Mouse (Mus musculus) heart, embryonic 11.5 days (tissue): ENCODE measurements around the gene Dut. TPM values are rescaled to one million over a fixed set of nuclear protein-coding genes. Genes with fewer than 3 reads are reported as not detected.
"Not testable (repeated sequence)": the region's sequence is repeated elsewhere in the genome, so short reads cannot be mapped to it uniquely, and the experiment has no call there.

ENCODE experiments used
- ATAC-seq: fragments of 200-750 bp; cut with Nextera tagmentation; replicated peaks from 2 replicates; pipeline ENCODE4 v1.8.0; 2017; ENCODE audit warnings: moderate library complexity; ENCODE audit not compliant: insufficient number of reproducible peaks, low FRiP score, low TSS enrichment
- H3K27ac ChIP-seq: fragments of 300-500 bp; sonication (generic); 2 replicates; pipeline ENCODE4 v1.5.1; 2014; ENCODE audit warnings: mild to moderate bottlenecking, low read depth, low read length
- H3K27me3 ChIP-seq: fragments of 300-500 bp; sonication (generic); 2 replicates; pipeline ENCODE4 v1.6.1; 2014; ENCODE audit warnings: mild to moderate bottlenecking, low read length, mixed read lengths; ENCODE audit not compliant: control insufficient read depth, insufficient read depth
- H3K36me3 ChIP-seq: fragments of 300-500 bp; sonication (generic); 2 replicates; pipeline ENCODE4 v1.6.1; 2014; ENCODE audit warnings: mild to moderate bottlenecking, low read length, moderate library complexity, mixed read lengths; ENCODE audit not compliant: control insufficient read depth, insufficient read depth
- H3K4me1 ChIP-seq: fragments of 300-500 bp; sonication (generic); 2 replicates; pipeline ENCODE4 v1.6.1; 2014; ENCODE audit warnings: low read length; ENCODE audit not compliant: control insufficient read depth, insufficient read depth
- H3K4me2 ChIP-seq: fragments of 300-500 bp; sonication (generic); 2 replicates; pipeline ENCODE4 v1.6.1; 2014; ENCODE audit warnings: mild to moderate bottlenecking, moderate library complexity
- H3K4me3 ChIP-seq: fragments of 300-500 bp; sonication (generic); 2 replicates; pipeline ENCODE4 v1.5.1; 2014; ENCODE audit warnings: low read depth, low read length
- H3K9ac ChIP-seq: fragments of 300-500 bp; sonication (generic); 2 replicates; pipeline ENCODE4 v1.6.1; 2014; ENCODE audit warnings: mild to moderate bottlenecking, low read depth, low read length, moderate library complexity
- H3K9me3 ChIP-seq: fragments of 300-500 bp; sonication (generic); replicated peaks from 2 replicates; pipeline ENCODE4 v1.6.1; 2016; ENCODE audit warnings: low read length; ENCODE audit not compliant: control insufficient read depth
- WGBS: fragments of 180-500 bp; shearing (Covaris S2); extraction: QIAGEN DNeasy Blood & Tissue Kit; methylation state at CpG from one replicate; pipeline ENCODE4 v1.1.7; 2014; ENCODE audit not compliant: insufficient replicate concordance; 5-methylcytosine and 5-hydroxymethylcytosine counted together
- polyA plus RNA-seq: library from polyadenylated mRNA; unstranded; fragments of >200 nt; fragmentation: Nextera tagmentation; extraction: Ambion mirVana; gene quantifications from 2 replicates; pipeline ENCODE4 v1.2.1, GENCODE M21; 2014

Dut gene
- polyA plus RNA-seq, 1 experiment from 2014 or later: 156 TPM

GRCm38 (mm10) chr2:125263056-125263455 lies 16.1 kb downstream of the Dut start:
- Histone ChIP-seq H3K4me3 (no peak overlapping the region), H3K9me3 (no peaks in the 10 kb centered on the region), H3K27ac (no peak overlapping the region), H3K4me2 (no peak overlapping the region), H3K9ac (no peak overlapping the region), H3K4me1 (0 out of 2 replicates have a peak, but pooled peaks cover 3% of the 10 kb centered on the region), H3K27me3 (no peaks in the 10 kb centered on the region), H3K36me3 (peaks cover 6% of the 10 kb centered on the region)
- 18% methylated on average over 5 of the region's 5 CpGs for WGBS
- no peak for ATAC-seq

DNA sequence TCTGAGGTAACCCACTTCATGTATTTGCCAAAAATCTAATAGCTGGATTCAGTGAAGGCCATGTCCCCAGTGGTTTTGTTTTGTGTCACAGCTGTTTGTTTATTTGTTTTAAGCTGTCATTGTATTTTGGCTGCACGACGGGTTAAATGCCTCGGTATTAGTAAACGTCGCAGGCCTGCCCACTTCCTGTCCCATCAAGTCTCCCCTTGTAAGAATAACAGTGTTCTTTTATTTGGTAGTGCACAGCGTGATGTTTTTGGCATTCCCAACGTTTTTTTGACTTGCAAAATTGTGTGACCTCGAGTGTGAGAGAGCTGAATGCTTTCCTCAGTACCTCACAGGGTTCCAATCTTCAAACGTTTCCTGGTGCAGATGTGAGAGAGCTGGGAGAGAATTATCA lies 16.8 kb downstream of the Dut start:
- Histone ChIP-seq H3K27ac (no peak overlapping the region), H3K4me1 (0 out of 2 replicates have a peak, but pooled peaks cover 3% of the 10 kb centered on the region), H3K9ac (no peak overlapping the region), H3K36me3 (0 out of 2 replicates have a peak, but pooled peaks cover 3% of the 10 kb centered on the region), H3K4me2 (no peak overlapping the region), H3K9me3 (no peaks in the 10 kb centered on the region), H3K27me3 (no peaks in the 10 kb centered on the region), H3K4me3 (no peak overlapping the region)
- WGBS: 15% methylated on average over 9 of the region's 9 CpGs
- ATAC-seq: no peak

- 0 out of 2 replicates have a peak, but pooled peaks cover 3% of the 10 kb centered on the region for H3K4me1 ChIP-seq
- ATAC-seq: no peak
Measured at GRCm38 (mm10) chr2:125268876-125269275, 21.9 kb downstream of the Dut start.

GRCm38 (mm10) chr2:125275617-125276016 lies 28.6 kb downstream of the Dut start:
- no peak for ATAC-seq
- 59% methylated on average over 5 of the region's 5 CpGs for WGBS
- H3K4me3 ChIP-seq: no peak overlapping the region
- no peak overlapping the region for H3K4me2 ChIP-seq
- no peak overlapping the region for H3K27ac ChIP-seq
- H3K9me3 ChIP-seq: no peaks in the 10 kb centered on the region; the same call in 1 of the 2 replicates
- H3K9ac ChIP-seq: no peak overlapping the region
- H3K36me3 ChIP-seq: no peaks in the 10 kb centered on the region
- no peaks in the 10 kb centered on the region for H3K4me1 ChIP-seq
- no peaks in the 10 kb centered on the region for H3K27me3 ChIP-seq

More at GRCm38 (mm10) chr2:125268876-125269275, 21.9 kb downstream of the Dut start:
- Histone ChIP-seq H3K27ac (no peak overlapping the region), H3K36me3 (no peaks in the 10 kb centered on the region), H3K9ac (no peak overlapping the region), H3K4me3 (no peak overlapping the region), H3K27me3 (no peaks in the 10 kb centered on the region), H3K9me3 (no peaks in the 10 kb centered on the region; the same call in 1 of the 2 replicates), H3K4me2 (no peak overlapping the region)
- 64% methylated on average over 1 of the region's 1 CpGs for WGBS

DNA sequence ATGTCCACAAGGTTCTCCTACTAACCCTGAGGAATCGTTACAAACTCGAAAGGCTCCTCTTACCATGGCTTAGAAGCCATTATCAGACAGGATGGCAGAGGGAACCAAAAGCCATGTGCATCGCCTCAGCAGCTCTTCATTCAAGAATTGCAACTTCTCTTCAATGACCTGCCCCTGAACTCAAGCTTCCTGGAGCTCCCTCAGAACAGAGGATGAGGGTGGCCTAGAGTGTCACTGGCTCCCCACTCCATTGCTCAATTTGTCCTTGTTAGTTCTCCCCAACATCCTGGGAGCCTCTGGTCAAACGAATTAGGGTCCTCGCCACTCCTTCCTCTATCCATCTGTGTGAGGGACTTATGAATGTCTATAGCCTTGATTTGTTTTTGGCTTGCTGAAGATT lies 29.7 kb downstream of the Dut start:
- no peak for ATAC-seq
- Histone ChIP-seq H3K27ac (no peak overlapping the region), H3K4me1 (no peaks in the 10 kb centered on the region), H3K36me3 (no peaks in the 10 kb centered on the region), H3K9ac (no peak overlapping the region), H3K27me3 (no peaks in the 10 kb centered on the region), H3K4me2 (no peak overlapping the region), H3K4me3 (no peak overlapping the region), H3K9me3 (no peaks in the 10 kb centered on the region; the same call in 1 of the 2 replicates)
- 84% methylated on average over 5 of the region's 5 CpGs for WGBS

- no peak overlapping the region for H3K9ac ChIP-seq
- H3K4me2 ChIP-seq: no peak overlapping the region
- ATAC-seq: no peak
Measured at GRCm38 (mm10) chr2:125278474-125278873, 31.5 kb downstream of the Dut start.

GRCm38 (mm10) chr2:125279995-125280394 lies 33.0 kb downstream of the Dut start:
- not testable (repeated sequence) for H3K4me1 ChIP-seq, H3K27me3 ChIP-seq, H3K9me3 ChIP-seq, H3K4me2 ChIP-seq, H3K9ac ChIP-seq, H3K36me3 ChIP-seq, ATAC-seq, H3K27ac ChIP-seq, H3K4me3 ChIP-seq
- 75% methylated on average over 9 of the region's 9 CpGs for whole genome bisulfite sequencing

More at GRCm38 (mm10) chr2:125278474-125278873, 31.5 kb downstream of the Dut start:
- H3K27ac ChIP-seq: no peak overlapping the region
- 49% methylated on average over 7 of the region's 7 CpGs for WGBS
- no peaks in the 10 kb centered on the region for H3K9me3 ChIP-seq
- H3K27me3 ChIP-seq: no peaks in the 10 kb centered on the region
- H3K36me3 ChIP-seq: no peaks in the 10 kb centered on the region
- no peaks in the 10 kb centered on the region; the same call in 1 of the 2 replicates for H3K4me1 ChIP-seq
- no peak overlapping the region for H3K4me3 ChIP-seq

GRCm38 (mm10) chr2:125282334-125283206 lies 35.6 kb downstream of the Dut start:
- H3K9ac ChIP-seq: no peak overlapping the region
- H3K4me2 ChIP-seq: no peak overlapping the region
- H3K27me3 ChIP-seq: no peaks in the 10 kb centered on the region
- ATAC-seq: no peak
- no peaks in the 10 kb centered on the region for H3K36me3 ChIP-seq
- H3K9me3 ChIP-seq: no peaks in the 10 kb centered on the region
- WGBS: 53% methylated on average over 14 of the region's 14 CpGs
- H3K27ac ChIP-seq: no peak overlapping the region
- no peak overlapping the region for H3K4me3 ChIP-seq
- no peaks in the 10 kb centered on the region; the same call in 1 of the 2 replicates for H3K4me1 ChIP-seq
